Mouse (Mus musculus) ovary, postnatal 10 days (tissue): ENCODE results near the gene Vmn1r230.

Experiments
- DNase-seq: peaks from one replicate; pipeline ENCODE4 v3.0.0; 2022; ENCODE audit warnings: low spot score

Vmn1r230 gene

DNA sequence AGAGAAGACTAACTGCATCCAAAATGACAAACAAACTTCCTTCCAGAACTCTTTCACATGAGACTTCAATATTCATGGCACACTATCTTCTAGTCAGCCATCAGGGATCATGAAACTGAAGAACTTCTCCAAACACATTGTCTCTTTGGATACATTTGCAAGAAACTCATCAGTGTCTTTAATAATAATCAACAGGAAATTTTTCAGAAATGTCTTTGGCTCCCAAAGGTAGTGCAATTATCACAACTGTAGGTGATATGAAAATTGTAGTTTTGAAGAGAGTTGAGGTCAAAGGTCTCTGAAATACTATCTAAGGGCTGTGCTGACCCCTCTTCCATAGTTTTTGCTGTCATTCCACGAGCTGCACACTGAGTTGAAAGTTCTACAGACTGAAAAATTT is at the start of gene Vmn1r230:
Vmn1r230 (plus strand) TSS at position 301 of the 400 bp plus-strand sequence.
- DNase-seq = no peak

DNA sequence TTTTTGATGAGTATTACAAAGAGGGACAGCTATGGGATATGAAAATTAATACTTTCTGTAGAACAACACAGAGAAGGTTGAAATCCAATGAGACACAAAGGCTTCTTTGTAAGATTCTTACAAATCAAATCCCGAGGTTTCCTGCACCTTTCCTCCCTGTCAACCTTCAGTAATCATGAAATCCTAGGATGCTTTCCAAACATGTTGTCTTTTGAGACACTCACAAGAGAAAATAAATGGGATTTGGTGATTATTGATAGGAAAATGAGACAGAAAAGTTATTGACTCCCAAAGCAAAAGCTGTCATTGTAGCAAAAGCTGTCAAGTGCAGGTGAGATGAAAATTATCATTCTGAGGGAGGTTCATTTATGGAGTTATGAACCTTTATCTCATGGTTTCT is 29.0 kb upstream of the Vmn1r230 start, which contains the start of gene Vmn1r229:
Vmn1r229 (plus strand) TSS at position 301 of the 400 bp plus-strand sequence.
- no peak for DNase-seq
